Mouse (Mus musculus): ENCODE results near the gene Gpr176.

- TF ChIP-seq CTCF (IDR thresholded peaks at IDR 0.05; ENCODE audit: borderline replicate concordance, insufficient read depth, low read depth, low read length): no peak
- TF ChIP-seq POLR2A (IDR thresholded peaks at IDR 0.05; ENCODE audit: borderline replicate concordance, insufficient read depth, low read length): no peak
Measured at GRCm38 (mm10) chr2:118399751-118400150, 26.5 kb upstream of the Gpr176 start.

Measured in cerebellum, adult 2 months (tissue).